Mouse (Mus musculus): ENCODE measurements around the gene Xk.
"Not testable (repeated sequence)": the region's sequence is repeated elsewhere in the genome, so short reads cannot be mapped to it uniquely, and the experiment has no call there.

The Xk gene

GRCm38 (mm10) chrX:9272460-9273361, at the start of gene Xk:
TSS of gene Xk (plus strand) at chrX:9272756.
- peak; percentile 15 to 29 for DNase-seq (ENCODE audit: low read depth in 2 of 2, low spot score in 2 of 2)

DNA sequence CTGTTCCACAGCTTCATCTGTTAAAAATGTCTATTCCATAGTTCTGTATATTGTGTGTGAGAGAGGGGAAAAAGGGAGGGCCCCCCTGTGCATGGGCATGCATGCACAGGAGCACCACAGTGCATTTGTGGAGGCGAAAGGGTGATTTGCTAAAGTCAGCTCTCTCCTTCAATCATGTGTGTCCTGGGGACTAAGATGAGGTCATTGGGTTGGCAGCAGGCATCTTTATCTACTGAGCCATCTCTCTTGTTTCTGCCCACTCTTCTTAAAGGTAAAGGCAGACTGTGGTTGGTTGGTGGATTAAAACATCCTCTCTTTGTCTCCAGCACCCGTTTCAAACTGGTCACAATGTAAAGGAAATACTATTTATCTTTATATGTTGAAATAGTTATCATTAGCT, 45.5 kb upstream of the Xk start:
- no peak for DNase-seq (ENCODE audit: low read depth in 2 of 2, low spot score in 2 of 2)

DNA sequence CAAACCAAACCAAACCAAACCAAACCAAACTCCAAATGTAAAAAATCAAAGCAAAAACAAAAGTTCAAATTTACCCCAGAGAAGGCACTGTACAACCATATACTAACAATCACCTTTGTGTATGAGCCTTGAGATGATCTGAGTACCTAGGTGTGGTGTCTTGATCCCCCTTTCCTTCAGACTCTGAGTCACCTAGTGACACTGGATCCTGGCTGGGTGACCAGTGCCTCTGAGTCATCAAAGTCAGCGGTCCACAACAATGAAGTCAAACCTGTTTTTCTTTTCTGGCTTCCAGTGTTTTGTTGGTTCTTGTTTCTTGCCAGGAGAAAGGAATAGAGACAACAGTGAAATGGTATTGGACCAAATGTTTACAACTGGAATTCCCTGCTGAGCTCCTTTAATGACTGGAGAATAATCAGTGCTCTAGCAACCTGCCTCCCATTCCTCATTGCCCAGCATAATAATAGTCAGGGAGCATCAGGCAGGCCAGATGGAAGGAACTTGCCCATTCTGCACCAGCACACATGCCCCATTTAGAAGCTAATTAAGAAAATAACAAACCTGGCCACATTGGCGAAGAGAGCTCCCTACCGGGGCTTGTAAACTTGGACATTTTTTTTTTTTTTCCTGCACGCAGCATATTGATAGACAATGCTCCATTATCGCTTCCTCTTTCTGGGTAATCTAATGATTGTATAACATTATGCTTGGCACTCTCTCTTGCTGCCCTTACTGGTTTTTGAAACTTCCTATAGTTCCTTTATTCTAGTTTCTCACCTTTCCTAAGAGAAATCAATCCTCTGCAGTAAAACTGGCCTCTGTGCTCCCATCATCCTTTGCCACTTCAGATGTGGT, 31.6 kb upstream of the Xk start:
- no peak for DNase-seq (ENCODE audit: low read depth in 2 of 2, low spot score in 2 of 2)

GRCm38 (mm10) chrX:9243381-9243864, 29.1 kb upstream of the Xk start:
- no peak for DNase-seq (ENCODE audit: low read depth in 2 of 2, low spot score in 2 of 2)

- no peak for DNase-seq (ENCODE audit: low read depth in 2 of 2, low spot score in 2 of 2)
Observed at GRCm38 (mm10) chrX:9244603-9245336, 27.8 kb upstream of the Xk start.

DNA sequence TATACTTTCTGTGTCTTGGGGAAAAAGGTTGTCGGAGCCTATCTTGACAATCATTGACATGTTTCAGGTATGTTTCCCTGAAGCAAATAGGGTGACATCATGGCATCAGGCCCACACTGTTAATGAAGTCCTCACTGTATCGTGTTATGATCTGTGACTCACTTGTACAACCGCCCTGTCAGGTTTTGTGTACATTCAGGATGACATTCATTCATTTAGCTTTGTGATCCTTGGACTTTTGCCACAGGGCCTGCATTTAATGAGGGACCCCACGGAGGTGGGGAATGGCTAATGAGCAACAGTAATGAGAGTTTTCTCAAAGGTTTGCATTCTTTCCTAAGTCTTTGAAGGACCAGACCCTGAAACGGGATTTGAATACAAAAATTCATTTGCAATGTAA, 23.6 kb upstream of the Xk start:
- DNase-seq (ENCODE audit: low read depth in 2 of 2, low spot score in 2 of 2), result no peak

- DNase-seq (ENCODE audit: low read depth in 2 of 2, low spot score in 2 of 2), result no peak
Observed at GRCm38 (mm10) chrX:9253990-9254389, 18.6 kb upstream of the Xk start.

DNA sequence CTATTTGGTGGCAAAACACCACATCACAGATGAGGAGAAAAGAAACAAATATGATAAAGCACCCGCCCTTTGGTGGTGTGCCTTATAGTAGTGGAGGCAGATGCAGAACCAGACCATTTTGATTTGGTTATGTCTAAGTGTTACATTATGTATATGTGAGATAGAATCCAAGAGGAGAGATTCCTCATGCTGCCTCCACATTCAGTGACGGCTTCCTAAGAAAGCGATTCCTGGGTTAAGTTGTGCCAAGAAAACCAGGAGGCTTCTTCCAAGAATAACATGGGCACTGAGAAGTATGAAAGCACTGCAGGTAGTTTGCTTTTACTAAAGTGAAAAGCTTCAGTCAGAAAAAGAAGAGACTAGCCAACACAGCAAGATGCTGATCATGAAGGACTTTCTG, 17.7 kb upstream of the Xk start:
- no peak for DNase-seq (ENCODE audit: low read depth in 2 of 2, low spot score in 2 of 2)

DNA sequence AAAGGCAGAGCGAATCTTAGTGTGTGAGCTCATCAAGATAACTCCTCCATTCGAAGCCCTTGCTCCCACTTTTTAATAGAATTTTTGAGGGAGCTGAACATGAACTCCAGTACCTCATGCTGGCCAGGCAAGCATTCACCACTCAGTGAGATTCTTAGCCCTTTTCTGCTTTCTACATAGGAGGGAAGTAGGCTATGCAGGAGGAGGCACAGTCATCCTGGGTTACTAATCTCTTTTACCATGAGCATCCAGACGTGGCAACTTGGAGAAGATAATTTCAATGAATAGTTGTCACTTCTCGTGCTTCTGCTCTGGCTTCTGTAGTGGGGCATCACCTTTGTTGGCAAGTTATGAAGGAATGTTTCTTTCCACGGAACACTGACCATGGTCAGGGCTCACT, 15.8 kb upstream of the Xk start, which contains the start of gene Gm14862:
Gm14862 (minus strand) TSS at position 134 of the 400 bp plus-strand sequence.
- DNase-seq (ENCODE audit: low read depth in 2 of 2, low spot score in 2 of 2), result no peak

DNA sequence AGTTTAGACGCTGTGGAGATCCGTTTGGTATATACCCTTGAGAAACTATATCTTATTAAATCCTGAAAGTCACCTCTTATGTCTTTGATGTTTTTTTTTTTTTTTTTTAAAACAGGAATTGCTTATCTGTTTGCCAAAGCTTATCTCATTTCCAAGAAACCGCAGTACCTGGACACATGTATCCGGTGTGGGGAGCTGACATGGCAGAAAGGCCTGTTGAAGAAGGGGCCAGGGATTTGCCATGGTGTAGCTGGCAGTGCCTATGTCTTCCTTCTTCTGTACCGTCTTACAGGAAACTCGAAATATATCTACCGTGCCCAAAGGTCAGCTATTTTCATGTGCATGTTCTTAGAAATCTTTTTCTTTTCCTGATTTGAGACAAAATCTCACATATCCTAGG, 14.7 kb upstream of the Xk start:
- no peak for DNase-seq (ENCODE audit: low read depth in 2 of 2, low spot score in 2 of 2)

GRCm38 (mm10) chrX:9259267-9259666, 13.3 kb upstream of the Xk start:
- DNase-seq (ENCODE audit: low read depth in 2 of 2, low spot score in 2 of 2), result no peak

DNA sequence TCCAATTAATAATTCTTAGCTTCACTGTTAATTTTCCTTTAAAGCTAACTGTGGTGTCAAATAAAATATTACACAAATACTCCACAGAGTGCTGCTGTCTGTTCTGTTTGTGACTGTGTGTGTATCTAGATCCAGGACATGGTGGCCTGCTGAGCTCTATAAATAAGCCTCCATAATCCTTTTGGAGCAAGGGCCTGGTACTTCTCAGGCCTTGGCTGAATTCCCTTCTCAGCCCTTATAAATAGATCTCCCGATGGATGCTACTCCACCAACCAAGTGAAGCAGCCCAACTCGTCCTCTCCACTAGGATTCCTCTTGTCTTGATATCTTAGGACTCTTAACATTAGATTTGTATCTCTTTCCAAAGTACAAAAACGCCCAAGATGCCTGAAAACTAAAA, 1.4 kb upstream of the Xk start:
- DNase-seq (ENCODE audit: low read depth in 2 of 2, low spot score in 2 of 2), result no peak

GRCm38 (mm10) chrX:9271947-9272459, 553 bp upstream of the Xk start:
- no peak for DNase-seq (ENCODE audit: low read depth in 2 of 2, low spot score in 2 of 2)

DNA sequence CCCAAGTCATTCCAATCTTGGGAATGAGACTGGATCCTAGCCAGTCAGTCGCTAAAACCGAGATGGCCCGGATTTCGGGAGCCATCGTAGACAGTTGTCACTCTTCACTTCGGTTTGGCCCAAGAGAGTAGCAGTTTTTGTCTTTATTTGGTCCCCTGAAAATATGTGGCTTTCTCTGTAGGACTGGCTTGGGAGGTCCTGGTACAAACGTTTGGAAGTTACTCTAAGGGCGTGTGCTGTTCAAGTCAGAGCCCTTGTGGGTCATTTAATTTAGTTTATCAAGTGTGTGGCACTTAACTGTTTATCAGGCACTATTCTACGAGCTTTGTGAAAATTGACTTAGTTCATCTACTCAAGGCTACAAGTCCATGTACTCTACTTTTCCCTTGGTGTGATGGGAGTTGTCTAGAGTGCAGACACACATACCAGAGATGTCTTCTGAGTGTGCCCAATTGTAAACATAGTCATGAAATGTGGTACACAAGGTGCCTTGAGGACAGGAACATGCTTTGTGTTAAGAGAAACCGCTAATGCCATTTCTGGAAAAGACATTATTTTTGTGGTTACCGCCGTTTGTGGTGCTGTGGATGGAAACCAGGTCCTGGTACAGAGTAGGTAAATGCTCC, 934 bp downstream of the Xk start:
- DNase-seq (ENCODE audit: low read depth in 2 of 2, low spot score in 2 of 2), result no peak

DNA sequence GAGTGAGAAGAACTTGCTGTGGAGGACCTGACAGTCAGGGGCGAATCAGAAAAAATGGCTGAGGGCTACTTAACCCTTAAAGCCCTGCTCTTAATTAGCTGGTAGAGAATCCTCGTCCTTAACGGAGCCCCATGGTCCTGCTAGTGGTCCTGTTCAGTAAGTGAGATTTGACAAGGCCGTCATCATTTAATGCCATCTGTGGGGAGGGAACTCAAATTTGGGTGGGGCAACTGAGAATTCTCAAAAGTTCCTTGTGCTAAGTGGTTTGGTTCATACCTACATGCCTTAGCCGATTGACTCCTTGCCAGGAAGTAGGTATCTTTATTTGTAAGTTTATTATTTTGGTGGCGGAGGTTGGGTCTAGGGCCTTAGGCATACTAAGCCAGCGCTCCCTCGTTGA, 1.8 kb downstream of the Xk start:
- DNase-seq (ENCODE audit: low read depth in 2 of 2, low spot score in 2 of 2), result no peak

- not testable (repeated sequence) for DNase-seq (ENCODE audit: low read depth in 2 of 2, low spot score in 2 of 2)
Observed at GRCm38 (mm10) chrX:9283464-9283863, 10.9 kb downstream of the Xk start, which contains the start of gene H2al1m. TSS of gene H2al1m (plus strand) at chrX:9283764.

- not testable (repeated sequence) for DNase-seq (ENCODE audit: low read depth in 2 of 2, low spot score in 2 of 2)
Observed at GRCm38 (mm10) chrX:9293140-9293829, 20.7 kb downstream of the Xk start.

GRCm38 (mm10) chrX:9298413-9298864, 25.9 kb downstream of the Xk start:
- DNase-seq (ENCODE audit: low read depth in 2 of 2, low spot score in 2 of 2), result no peak

- DNase-seq (ENCODE audit: low read depth in 2 of 2, low spot score in 2 of 2), result no peak
Observed at GRCm38 (mm10) chrX:9302791-9303190, 30.2 kb downstream of the Xk start.

DNA sequence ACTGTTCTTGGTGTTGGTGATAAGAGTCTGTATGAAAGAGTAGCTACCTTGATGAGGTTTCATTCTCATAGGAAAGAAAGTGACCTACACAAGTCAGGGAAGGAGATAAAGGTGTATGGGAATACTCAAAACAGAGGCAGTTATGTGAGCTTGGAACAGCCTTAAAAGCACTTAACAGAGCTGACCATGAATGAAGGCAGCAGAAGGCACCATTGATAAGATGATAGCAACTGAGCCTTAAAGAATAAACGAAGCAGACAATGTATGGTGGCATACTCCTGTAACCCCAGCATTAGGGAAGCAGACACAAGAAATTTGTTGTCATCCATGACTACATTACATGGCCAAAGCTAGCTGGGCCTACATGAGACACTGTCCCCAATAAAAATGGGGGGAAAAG, 30.9 kb downstream of the Xk start:
- DNase-seq (ENCODE audit: low read depth in 2 of 2, low spot score in 2 of 2), result no peak

All from CD8-positive naive resting alpha-beta T cell, adult 2 months (primary cell).